Mouse (Mus musculus) lung, embryonic 14.5 days (tissue): ENCODE data around the gene Gm20806. TPM values are rescaled to one million over a fixed set of nuclear protein-coding genes. Genes with fewer than 3 reads are reported as not detected.
"Not testable (repeated sequence)": the region's sequence is repeated elsewhere in the genome, so short reads cannot be mapped to it uniquely, and the experiment has no call there.

Source experiments
- ATAC-seq: fragments of 200-750 bp; cut with Nextera tagmentation; 2 replicates; pipeline ENCODE4 v1.8.0; 2017; ENCODE audit warnings: mild to moderate bottlenecking, moderate TSS enrichment, moderate library complexity; ENCODE audit not compliant: insufficient read depth
- DNase-seq: peaks from one replicate; pipeline ENCODE4 v3.0.0-alpha.2; 2015
- H3K27ac ChIP-seq: fragments of 300-500 bp; sonication (generic); 2 replicates; pipeline ENCODE4 v1.5.1; 2014; ENCODE audit warnings: low read depth, mild to moderate bottlenecking, moderate library complexity
- H3K27me3 ChIP-seq: fragments of 300-500 bp; sonication (generic); 2 replicates; pipeline ENCODE4 v1.6.1; 2014; ENCODE audit warnings: low read length, control low read depth; ENCODE audit not compliant: insufficient read depth
- H3K36me3 ChIP-seq: fragments of 300-500 bp; sonication (generic); 2 replicates; pipeline ENCODE4 v1.6.1; 2014; ENCODE audit warnings: control low read depth; ENCODE audit not compliant: insufficient read depth
- H3K4me1 ChIP-seq: fragments of 300-500 bp; sonication (generic); 2 replicates; pipeline ENCODE4 v1.6.1; 2014; ENCODE audit warnings: antibody characterized with exemption, control low read depth; ENCODE audit not compliant: insufficient read depth
- H3K4me2 ChIP-seq: fragments of 300-500 bp; sonication (generic); 2 replicates; pipeline ENCODE4 v1.6.1; 2014; ENCODE audit warnings: mild to moderate bottlenecking
- H3K4me3 ChIP-seq: fragments of 300-500 bp; sonication (generic); 2 replicates; pipeline ENCODE4 v1.5.1; 2014; ENCODE audit warnings: low read depth, low read length
- H3K9ac ChIP-seq: fragments of 300-500 bp; sonication (generic); 2 replicates; pipeline ENCODE4 v1.6.1; 2014
- H3K9me3 ChIP-seq: fragments of 300-500 bp; sonication (generic); 2 replicates; pipeline ENCODE4 v1.6.1; 2016; ENCODE audit warnings: low read depth, low read length, control low read depth
- WGBS: fragments of 180-500 bp; shearing (Covaris S2); extraction: QIAGEN DNeasy Blood & Tissue Kit; methylation state at CpG from one replicate; pipeline ENCODE4 v1.1.7; 2014; 5-methylcytosine and 5-hydroxymethylcytosine counted together
- polyA plus RNA-seq: library from polyadenylated mRNA; unstranded; fragments of >200 nt; fragmentation: Nextera tagmentation; extraction: Ambion mirVana; gene quantifications from 2 replicates; pipeline ENCODE4 v1.2.1, GENCODE M21; 2014

The Gm20806 gene
- polyA plus RNA-seq = not detected in 2 replicates

- not testable (repeated sequence) for H3K9me3 ChIP-seq, H3K4me1 ChIP-seq, H3K27ac ChIP-seq, H3K4me2 ChIP-seq, ATAC-seq, H3K4me3 ChIP-seq, H3K27me3 ChIP-seq, DNase-seq, H3K36me3 ChIP-seq, H3K9ac ChIP-seq
- WGBS = no CpG with 5 or more reads among the region's 4 CpGs
Observed at GRCm38 (mm10) chrY:78837956-78838355, at the start of gene Gm20806. TSS of gene Gm20806 (minus strand) at chrY:78838056.
